8 mouse cellular contexts compared by ENCODE assay signal in genomic region chr10:75684035-75685004, GRCm38 (mm10). TPM values are rescaled to one million over a fixed set of nuclear protein-coding genes. Genes with fewer than 3 reads are reported as not detected.
DNase-seq lines count a peak whose midpoint lies in the region; ATAC-seq and TF ChIP-seq lines count a peak whose summit lies in the region.

No protein-coding gene starts in this region.

- no peak overlapping the region for H3K9ac ChIP-seq in embryonic facial prominence, embryonic 14.5 days (ENCODE audit: low read depth, low read length)
- H3K9ac ChIP-seq in intestine, embryonic 15.5 days: no peak overlapping the region

- H3K4me3 ChIP-seq in embryonic facial prominence, embryonic 14.5 days (ENCODE audit: low read depth, low read length): no peak overlapping the region
- H3K4me3 ChIP-seq in intestine, embryonic 15.5 days (replicated peaks): no peak overlapping the region
- no peak overlapping the region for H3K4me3 ChIP-seq in gastrocnemius, adult 2 months

- no peaks in the 10 kb centered on the region for H3K4me1 ChIP-seq in embryonic facial prominence, embryonic 14.5 days (ENCODE audit: control insufficient read depth, insufficient read depth, low read length)
- no peaks in the 10 kb centered on the region for H3K4me1 ChIP-seq in intestine, embryonic 15.5 days (replicated peaks)

- peaks cover 65% of the 10 kb centered on the region for H3K36me3 ChIP-seq in embryonic facial prominence, embryonic 14.5 days (ENCODE audit: control insufficient read depth, insufficient read depth, low read length)
- H3K36me3 ChIP-seq in intestine, embryonic 15.5 days: peaks cover 7% of the 10 kb centered on the region; the same call in 1 of the 2 replicates

- intact Hi-C loops in gastrocnemius, adult 2 months (cut with DNase I): no loop called here

- H3K9me3 ChIP-seq in embryonic facial prominence, embryonic 14.5 days (ENCODE audit: control insufficient read depth, low read length): no peaks in the 10 kb centered on the region
- no peaks in the 10 kb centered on the region for H3K9me3 ChIP-seq in intestine, embryonic 15.5 days

- WGBS in embryonic facial prominence, embryonic 14.5 days: 58% methylated on average over 12 of the region's 12 CpGs
- WGBS in intestine, embryonic 15.5 days: 52% methylated on average over 12 of the region's 12 CpGs

- H3K27ac ChIP-seq in embryonic facial prominence, embryonic 14.5 days (replicated peaks; ENCODE audit: low read depth, low read length): no peak overlapping the region
- H3K27ac ChIP-seq in intestine, embryonic 15.5 days: no peak overlapping the region
- H3K27ac ChIP-seq in gastrocnemius, adult 2 months: no peak overlapping the region

- no peaks in the 10 kb centered on the region for H3K27me3 ChIP-seq in embryonic facial prominence, embryonic 14.5 days (replicated peaks; ENCODE audit: control insufficient read depth, insufficient read depth, low read length)
- H3K27me3 ChIP-seq in intestine, embryonic 15.5 days (replicated peaks): no peaks in the 10 kb centered on the region

- TF ChIP-seq CTCF in gastrocnemius, adult 2 months (IDR thresholded peaks at IDR 0.05): no peak

- peak; percentile 27 for DNase-seq in Muller cell, postnatal 12 days (ENCODE audit: inconsistent ontology term)
- peak; percentile 53 for DNase-seq in embryonic facial prominence, embryonic 14.5 days (ENCODE audit: low spot score)
- peak; percentile 47 to 58 for DNase-seq in lung, postnatal 4 days
- peak; percentile 83 for DNase-seq in right cerebral cortex, postnatal 4 days
- no peak for DNase-seq in kidney, postnatal 25 days
- no peak for DNase-seq in gastrocnemius, adult 2 months
- DNase-seq in gastrocnemius, adult 8-10 months (ENCODE audit: low spot score in 2 of 2): no peak

- ATAC-seq in embryonic facial prominence, embryonic 14.5 days (ENCODE audit: low read depth): peak; percentile 75
- ATAC-seq in intestine, embryonic 15.5 days: peak; percentile 89

- no peak overlapping the region for H3K4me2 ChIP-seq in embryonic facial prominence, embryonic 14.5 days (ENCODE audit: low read depth, low read length)
- no peak overlapping the region for H3K4me2 ChIP-seq in intestine, embryonic 15.5 days (replicated peaks)

RNA-seq across cellular contexts. Expression of gene Susd2, which starts 40.5 kb away (rescaled TPM):
- 7.1 and 7.4 TPM in 2 replicates for polyA plus RNA-seq in embryonic facial prominence, embryonic 14.5 days (2014; fragmentation: Nextera tagmentation; extraction: Ambion mirVana)
- polyA plus RNA-seq in intestine, embryonic 15.5 days (2015; fragmentation: Nextera tagmentation; extraction: Ambion mirVana): 13.4 and 13.9 TPM in 2 replicates
- total RNA-seq in gastrocnemius, adult 2 months (2021): 1 to 10 TPM; 1.0 to 2.4 TPM
- 1 to 10 TPM in 1 of 4 experiments, under 1 TPM in 3; 0.53 to 2.1 (median 0.78) TPM for total RNA-seq in gastrocnemius, adult 8-10 months (2022)

Comparison
In these comparisons a context has a peak if more than half of its experiments do, and no peak if none do; other contexts are left out.
1. DNase-seq: peak in Muller cell, postnatal 12 days (single experiment), embryonic facial prominence, embryonic 14.5 days (single experiment), lung, postnatal 4 days (2 of 2) and right cerebral cortex, postnatal 4 days (single experiment); none in kidney, postnatal 25 days (0 of 2), gastrocnemius, adult 2 months (single experiment) and gastrocnemius, adult 8-10 months (0 of 2).